Mouse (Mus musculus) large intestine, adult 2 months (tissue): ENCODE results near the gene Arhgap15. TPM values are rescaled to one million over a fixed set of nuclear protein-coding genes. Genes with fewer than 3 reads are reported as not detected.

ENCODE experiments used
- DNase-seq: peaks from one replicate; pipeline ENCODE4 v3.0.0-alpha.2; 2012; ENCODE audit warnings: low read depth, low spot score
- WGBS: fragments of 180-500 bp; shearing (Covaris S2); methylation state at CpG from one replicate; pipeline ENCODE4 v1.1.7; 2018; 5-methylcytosine and 5-hydroxymethylcytosine counted together
- polyA plus RNA-seq: library from polyadenylated mRNA; depleted of rRNA; stranded (reverse); fragments of >200 nt; gene quantifications from 2 replicates; pipeline ENCODE4 v1.2.3, GENCODE M21; 2012

Arhgap15 gene
- polyA plus RNA-seq, 1 experiment, result 0.76 TPM

- peak; percentile 4 for DNase-seq
- 23% methylated on average over 7 of the region's 7 CpGs for WGBS
Measured at GRCm38 (mm10) chr2:43902403-43902973, 153.9 kb downstream of the Arhgap15 start.

DNA sequence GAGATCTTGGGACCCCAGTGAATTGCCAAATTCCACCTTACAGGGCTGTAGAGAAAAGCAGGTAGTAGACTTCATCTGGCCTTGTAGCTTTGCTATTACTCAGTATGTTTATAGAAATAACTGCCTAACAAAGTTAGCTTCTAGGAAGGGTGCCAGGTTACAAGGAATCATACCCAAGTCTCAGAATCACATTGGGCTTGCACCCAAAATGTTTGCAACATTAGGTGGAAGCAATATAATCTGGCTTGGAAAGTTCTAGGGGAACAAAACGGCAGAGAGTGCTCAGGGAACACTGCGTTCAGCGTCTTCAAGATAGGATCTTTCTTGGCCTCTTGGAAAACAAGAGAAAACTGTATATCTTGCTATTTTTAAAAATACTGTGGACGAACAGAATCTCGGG lies 158.9 kb downstream of the Arhgap15 start:
- no peak for DNase-seq
- WGBS, result 76% methylated on average over 5 of the region's 5 CpGs

- DNase-seq, result no peak
- WGBS, result 77% methylated on average over 6 of the region's 6 CpGs
Measured at GRCm38 (mm10) chr2:43914104-43914503, 165.5 kb downstream of the Arhgap15 start.

DNA sequence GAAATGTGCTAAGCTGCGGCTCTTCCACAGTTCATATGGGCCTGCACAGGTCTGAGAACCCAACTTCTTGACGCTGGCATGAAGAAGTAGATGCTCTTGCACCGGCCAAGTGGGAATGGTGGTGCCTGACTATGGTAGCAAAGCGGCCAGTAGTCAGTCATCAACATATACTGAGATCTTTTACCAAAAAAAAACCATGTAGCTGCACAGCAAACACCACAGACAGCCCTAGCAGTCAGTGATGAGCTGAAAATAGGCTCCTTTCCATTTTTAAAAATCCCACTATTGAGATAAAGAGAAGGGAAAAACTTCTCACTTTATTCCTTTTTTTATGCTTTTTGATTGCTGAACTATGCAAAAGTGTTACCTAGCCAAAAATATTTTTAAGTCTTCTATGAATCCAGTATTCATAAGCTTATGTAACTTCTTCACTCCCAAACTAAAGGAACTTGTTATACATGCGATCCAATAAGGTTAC lies 175.3 kb downstream of the Arhgap15 start:
- 81% methylated on average over 5 of the region's 5 CpGs for WGBS
- DNase-seq, result no peak

- DNase-seq, result no peak
- WGBS, result 84% methylated on average over 3 of the region's 3 CpGs
Measured at GRCm38 (mm10) chr2:43931687-43932086, 183.1 kb downstream of the Arhgap15 start.

DNA sequence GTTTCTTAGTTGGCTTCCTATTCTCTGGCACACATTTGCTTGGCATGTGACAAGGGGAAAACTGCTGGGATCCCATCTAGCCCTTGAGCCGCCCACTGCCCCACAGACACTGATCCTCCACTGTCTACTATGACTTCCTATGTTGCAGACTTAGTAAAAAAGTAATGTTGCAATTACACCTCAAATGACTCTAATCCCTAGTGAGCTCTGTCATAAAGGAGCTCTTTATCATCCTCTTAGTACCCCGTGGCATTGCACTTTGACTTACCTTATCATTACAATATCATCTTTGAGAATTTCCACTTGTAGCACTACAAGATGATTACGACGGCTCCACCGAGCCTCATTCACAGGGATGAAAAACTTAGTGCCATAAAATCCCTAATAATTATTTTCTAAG lies 190.6 kb downstream of the Arhgap15 start:
- DNase-seq, result no peak
- WGBS, result 67% methylated on average over 5 of the region's 5 CpGs

- DNase-seq, result no peak
- WGBS, result 95% methylated on average over 2 of the region's 2 CpGs
Measured at GRCm38 (mm10) chr2:43945679-43946078, 197.1 kb downstream of the Arhgap15 start.

DNA sequence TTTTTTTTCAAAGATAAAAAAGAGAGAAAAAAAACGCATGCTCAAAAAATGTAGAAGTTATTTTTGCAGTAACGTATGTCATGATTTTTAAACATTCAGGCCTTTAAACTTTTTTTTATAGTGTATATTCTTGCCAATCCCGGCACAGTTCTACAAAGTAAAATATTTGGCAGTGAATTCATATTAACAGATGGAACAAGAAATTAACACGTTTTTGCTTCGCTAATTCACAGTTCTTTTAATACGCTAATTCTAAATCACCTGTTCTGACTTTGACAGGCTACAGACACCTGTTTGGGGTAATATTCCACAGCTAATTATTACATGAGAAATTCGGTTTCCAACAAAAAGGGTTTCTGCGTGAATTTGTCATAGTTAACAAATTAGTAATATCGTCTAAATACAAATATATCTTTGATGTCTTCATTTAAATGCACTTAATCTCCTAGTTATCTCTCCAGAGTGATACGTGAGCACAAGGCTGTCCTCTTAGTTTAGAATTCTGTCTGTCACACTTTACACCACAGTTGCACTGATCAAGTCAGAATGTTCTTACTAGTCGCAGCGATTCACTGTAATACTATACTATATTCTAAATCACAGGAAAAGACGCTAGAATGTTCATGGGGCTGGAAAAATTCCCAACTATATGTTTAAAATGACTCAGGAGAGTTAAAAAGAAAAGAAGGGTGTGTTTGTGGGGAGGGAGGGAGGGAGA lies 201.3 kb downstream of the Arhgap15 start:
- no peak for DNase-seq
- WGBS, result 85% methylated on average over 13 of the region's 13 CpGs

DNA sequence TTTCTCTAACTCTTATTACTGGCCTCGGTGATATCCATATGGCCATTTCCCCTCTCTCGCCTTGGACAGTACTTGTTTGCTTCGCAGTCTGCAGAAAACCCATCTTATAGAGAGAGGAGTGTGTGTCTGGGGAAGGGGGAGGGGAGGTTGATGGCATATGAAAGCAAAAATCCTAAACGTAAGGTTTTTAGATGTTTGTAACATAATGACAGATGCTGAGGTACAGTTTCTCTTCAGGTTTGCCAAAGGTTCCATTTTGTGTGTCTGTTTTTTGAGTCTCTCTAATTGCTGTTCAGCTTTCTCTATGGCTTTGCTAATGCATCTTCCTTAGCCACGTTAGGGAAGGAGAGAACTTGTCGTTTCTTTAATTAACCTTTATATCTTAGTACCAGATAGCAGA lies 202.1 kb downstream of the Arhgap15 start:
- WGBS, result 85% methylated on average over 6 of the region's 6 CpGs
- DNase-seq, result no peak

DNA sequence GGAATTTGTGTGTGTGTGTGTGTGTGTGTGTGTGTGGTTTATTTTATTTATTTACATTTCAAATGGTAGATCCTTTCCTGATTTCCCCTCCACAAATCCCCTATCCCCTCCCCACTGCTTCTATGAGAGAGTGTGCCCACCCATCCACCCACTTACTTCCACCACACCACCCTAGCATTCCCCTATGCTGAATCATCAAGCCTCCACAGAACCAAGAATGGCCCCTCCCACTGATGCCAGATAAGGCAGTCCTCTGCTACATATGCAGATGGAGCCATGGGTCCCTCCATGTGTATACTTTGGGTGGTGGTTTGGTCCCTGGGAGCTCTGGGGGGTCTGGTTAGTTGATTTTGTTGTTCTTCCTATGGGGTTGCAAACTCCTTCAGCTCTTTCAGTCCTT lies 210.6 kb downstream of the Arhgap15 start:
- DNase-seq, result no peak

- 49% methylated on average over 5 of the region's 5 CpGs for WGBS
- no peak for DNase-seq
Measured at GRCm38 (mm10) chr2:43962466-43962865, 213.8 kb downstream of the Arhgap15 start.

DNA sequence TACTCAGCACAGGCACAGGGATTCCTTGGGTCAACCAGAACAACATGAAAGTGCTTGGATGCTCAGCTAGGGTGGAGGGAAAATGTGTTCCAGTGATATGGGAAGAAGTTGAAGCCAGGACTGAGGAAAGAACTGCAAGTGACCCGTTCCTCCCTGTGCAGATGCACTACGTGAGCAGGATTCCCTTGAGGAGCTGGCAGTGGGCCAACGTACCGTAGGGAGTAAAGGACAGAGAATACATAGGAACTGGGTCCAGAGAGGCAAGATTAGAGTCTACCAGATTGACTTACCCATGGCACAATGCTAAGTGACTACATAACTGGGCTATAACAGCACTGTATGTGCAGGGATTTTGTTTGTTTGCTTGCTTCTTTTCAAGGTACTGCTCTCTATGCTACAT lies 220.0 kb downstream of the Arhgap15 start:
- DNase-seq, result no peak
- 51% methylated on average over 4 of the region's 4 CpGs for WGBS

DNA sequence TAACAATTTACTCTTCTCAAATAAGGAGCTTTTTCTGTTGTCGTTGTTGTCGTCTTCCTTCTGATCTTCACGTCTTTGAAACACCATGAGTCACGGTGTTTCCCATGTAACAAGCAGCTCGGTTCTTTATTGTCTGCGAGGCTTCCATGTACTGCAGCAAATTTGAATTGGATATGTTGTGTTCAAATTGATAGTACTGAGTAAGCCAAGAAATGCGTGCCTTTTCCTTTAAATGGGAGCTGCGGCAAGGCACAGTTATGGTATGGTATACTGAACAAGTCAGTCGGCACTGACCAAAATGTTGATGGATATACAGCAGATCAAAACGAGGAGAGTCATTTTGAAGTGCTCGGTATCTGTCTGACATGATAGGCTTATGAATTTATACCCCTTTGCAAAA lies 229.1 kb downstream of the Arhgap15 start:
- WGBS, result 88% methylated on average over 11 of the region's 11 CpGs
- DNase-seq, result no peak

GRCm38 (mm10) chr2:43978177-43979013 lies 229.8 kb downstream of the Arhgap15 start:
- no peak for DNase-seq
- 87% methylated on average over 13 of the region's 13 CpGs for WGBS

DNA sequence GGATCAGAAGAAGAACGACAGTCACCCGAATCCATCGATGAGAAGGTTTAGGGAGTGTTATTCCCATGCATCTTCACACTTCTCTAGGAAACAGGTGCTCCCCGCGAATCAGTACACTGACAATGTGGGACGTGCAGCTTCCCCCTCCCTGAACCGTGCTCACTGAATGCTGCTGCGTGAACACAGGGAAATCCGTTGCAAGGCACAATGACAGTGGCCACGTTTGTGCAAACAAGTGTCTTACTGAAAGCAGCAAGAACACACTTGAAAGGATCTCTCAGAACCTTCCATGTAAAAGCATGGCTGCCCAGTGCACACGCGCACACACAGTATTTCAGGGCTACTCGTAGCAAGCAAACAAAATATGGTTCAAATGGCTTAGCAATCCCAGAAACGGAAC lies 237.4 kb downstream of the Arhgap15 start:
- no peak for DNase-seq
- 81% methylated on average over 14 of the region's 14 CpGs for WGBS

GRCm38 (mm10) chr2:43987919-43988318 lies 239.3 kb downstream of the Arhgap15 start:
- no peak for DNase-seq
- WGBS, result 82% methylated on average over 3 of the region's 3 CpGs

- no peak for DNase-seq
- 69% methylated on average over 5 of the region's 5 CpGs for WGBS
Measured at GRCm38 (mm10) chr2:43989850-43990249, 241.2 kb downstream of the Arhgap15 start.

DNA sequence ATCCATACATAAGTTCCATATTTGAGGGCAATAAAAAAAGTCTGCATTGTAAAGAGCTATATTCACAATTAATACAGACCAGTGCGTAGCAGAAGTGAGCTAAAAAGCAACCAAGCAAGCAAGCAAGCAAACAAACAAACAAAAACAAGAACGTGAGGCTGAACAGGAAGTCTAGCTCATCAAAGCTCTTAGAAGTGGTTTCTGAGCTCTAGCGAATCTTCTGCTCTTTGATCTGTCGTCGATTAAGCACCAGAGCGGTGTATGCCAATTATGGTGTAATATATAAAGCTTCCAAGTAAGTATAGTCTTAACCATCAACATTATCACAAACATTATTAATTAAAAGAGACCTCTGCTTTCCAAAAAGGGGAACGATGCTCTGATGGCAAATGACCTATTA lies 243.9 kb downstream of the Arhgap15 start:
- 77% methylated on average over 7 of the region's 7 CpGs for WGBS
- no peak for DNase-seq

GRCm38 (mm10) chr2:44002454-44002853 lies 253.8 kb downstream of the Arhgap15 start:
- DNase-seq, result no peak
- 80% methylated on average over 1 of the region's 1 CpGs for whole genome bisulfite sequencing

DNA sequence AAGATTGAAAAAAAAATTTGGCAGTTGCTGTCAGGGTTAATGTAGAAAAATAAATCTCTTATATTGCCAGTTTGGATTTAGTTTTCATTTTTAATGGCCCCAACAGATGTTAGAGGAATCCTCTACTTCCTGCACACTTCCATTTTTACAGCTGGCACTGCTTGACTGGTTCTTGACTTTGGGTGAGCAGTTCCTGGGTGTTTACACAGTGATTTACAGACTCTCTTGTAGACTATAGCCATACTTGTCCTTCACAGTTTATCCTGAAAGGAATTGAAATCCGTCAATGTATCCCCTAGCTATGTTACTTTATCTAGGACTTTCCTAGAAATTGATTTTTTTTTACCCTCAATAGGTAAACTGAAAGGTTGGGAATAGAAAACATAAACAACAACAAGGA lies 261.6 kb downstream of the Arhgap15 start:
- DNase-seq, result no peak
- 43% methylated on average over 1 of the region's 1 CpGs for WGBS

GRCm38 (mm10) chr2:44013388-44013787 lies 264.8 kb downstream of the Arhgap15 start:
- DNase-seq, result no peak
- 91% methylated on average over 5 of the region's 5 CpGs for WGBS
